Mouse (Mus musculus): ENCODE measurements around the gene Olfr1427.
"Not testable (repeated sequence)": the region's sequence is repeated elsewhere in the genome, so short reads cannot be mapped to it uniquely, and the experiment has no call there.

GRCm38 (mm10) chr19:12067806-12068205 lies 35.3 kb downstream of the Olfr1427 start:
- not testable (repeated sequence) for TF ChIP-seq POLR2A (IDR thresholded peaks at IDR 0.05; ENCODE audit: low read depth, low read length); CTCF (IDR thresholded peaks at IDR 0.05; ENCODE audit: extremely low read depth, insufficient read depth, insufficient read length, insufficient replicate concordance)
